15 mouse cellular contexts compared by ENCODE assay signal in the genomic region with DNA sequence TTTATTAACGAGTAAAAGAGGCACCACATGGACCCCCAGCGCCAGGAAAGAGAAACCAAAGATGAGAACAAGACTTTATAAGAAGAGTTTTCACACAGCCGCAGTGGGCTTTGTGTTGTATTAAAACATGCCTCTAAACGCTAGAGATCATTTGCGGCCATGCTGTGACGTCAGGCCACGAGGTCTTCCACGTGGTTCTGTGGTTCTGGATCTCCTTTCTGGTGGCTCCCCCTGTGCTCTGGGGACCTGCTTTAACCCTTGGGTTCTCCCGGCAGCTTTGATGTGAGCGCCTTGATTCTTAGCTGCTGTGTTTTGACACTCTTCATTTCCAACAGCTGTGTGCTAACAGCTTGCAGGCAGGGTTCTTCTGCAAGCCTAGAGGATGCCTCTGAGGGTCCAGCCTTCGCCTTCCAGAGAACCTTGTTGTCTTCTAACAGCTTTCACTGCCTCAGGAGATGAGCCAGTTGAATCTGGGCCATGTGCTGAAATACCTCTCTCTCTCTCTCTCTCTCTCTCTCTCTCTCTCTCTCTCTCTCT. TPM values are rescaled to one million over a fixed set of nuclear protein-coding genes. Genes with fewer than 3 reads are reported as not detected.
DNase-seq lines count a peak whose midpoint lies in the region; ATAC-seq and TF ChIP-seq lines count a peak whose summit lies in the region.
"Had no signal": no experiment of that assay in that cellular context is flagged by ENCODE, and none has a peak within 500 bp of the region (broad histone marks: within the 10 kb centered on the region; RNA-seq: fewer than 3 reads in every experiment).

No protein-coding gene starts in this region.

- no peaks in the 10 kb centered on the region for H3K27me3 ChIP-seq in limb, embryonic 11.5 days (ENCODE audit: control insufficient read depth, insufficient read depth, low read length)
- no peaks in the 10 kb centered on the region; the same call in 1 of the 2 replicates for H3K27me3 ChIP-seq in limb, embryonic 10.5 days (ENCODE audit: low read depth, poor library complexity, severe bottlenecking)
- H3K27me3 ChIP-seq in myocyte (ENCODE audit: control insufficient read depth, insufficient read depth, insufficient read length) = peaks cover 8% of the 10 kb centered on the region

- H3K4me1 ChIP-seq in limb, embryonic 11.5 days (ENCODE audit: control insufficient read depth, insufficient read depth, low read length) = no peaks in the 10 kb centered on the region
- no peaks in the 10 kb centered on the region for H3K4me1 ChIP-seq in limb, embryonic 10.5 days
- H3K4me1 ChIP-seq: hindbrain, embryonic 13.5 days had no signal

- 43% methylated on average over 11 of the region's 11 CpGs for WGBS in limb, embryonic 11.5 days
- WGBS in limb, embryonic 10.5 days = 60% methylated on average over 11 of the region's 11 CpGs

- H3ac ChIP-seq in myocyte (ENCODE audit: control insufficient read depth, insufficient read length) = no peak overlapping the region

- H3K4me3 ChIP-seq in limb, embryonic 11.5 days (ENCODE audit: low read depth, low read length) = no peak overlapping the region
- H3K4me3 ChIP-seq in limb, embryonic 10.5 days = no peak overlapping the region
- no peak overlapping the region for H3K4me3 ChIP-seq in myocyte
- H3K4me3 ChIP-seq: hindbrain, embryonic 13.5 days; liver, embryonic 13.5 days had no signal

- TF ChIP-seq POLR2A in myocyte (IDR thresholded peaks at IDR 0.05; ENCODE audit: insufficient read length, low read depth) = no peak

- peak; percentile 85 for DNase-seq in heart, adult 11 months
- DNase-seq in heart, adult 18-20 months = no peak
- peak; percentile 32 for DNase-seq in limb, embryonic 11.5 days (ENCODE audit: low spot score)
- DNase-seq in limb, embryonic 10.5 days (ENCODE audit: low spot score) = no peak
- DNase-seq in brain, adult 2 months (ENCODE audit: low read depth, low spot score) = peak; percentile 3
- DNase-seq in cerebellum, adult 18-20 months = no peak
- DNase-seq in frontal cortex, postnatal 36 days (ENCODE audit: low spot score in 2 of 2) = no peak
- DNase-seq: cerebellum, postnatal 25 days; liver, embryonic 13.5 days; lung, postnatal 14 days; spleen, adult 18-20 months had no signal

- no peak overlapping the region for H3K4me2 ChIP-seq in limb, embryonic 11.5 days (ENCODE audit: low read depth, severe bottlenecking)
- peak overlapping the region; percentile 12 for H3K4me2 ChIP-seq in myocyte (ENCODE audit: low read depth)
- H3K4me2 ChIP-seq: heart, embryonic 11.5 days; hindbrain, embryonic 13.5 days; liver, embryonic 13.5 days; midbrain, embryonic 11.5 days had no signal

- H3K36me3 ChIP-seq in limb, embryonic 11.5 days (ENCODE audit: control insufficient read depth, insufficient read depth, low read length) = no peaks in the 10 kb centered on the region
- no peaks in the 10 kb centered on the region for H3K36me3 ChIP-seq in limb, embryonic 10.5 days
- H3K36me3 ChIP-seq in myocyte (ENCODE audit: control insufficient read depth, insufficient read depth) = no peaks in the 10 kb centered on the region
- H3K36me3 ChIP-seq: hindbrain, embryonic 13.5 days; liver, embryonic 13.5 days had no signal

- H3K27ac ChIP-seq in limb, embryonic 11.5 days (replicated peaks; ENCODE audit: low read depth, low read length) = no peak overlapping the region
- no peak overlapping the region for H3K27ac ChIP-seq in limb, embryonic 10.5 days
- H3K27ac ChIP-seq: hindbrain, embryonic 13.5 days; liver, embryonic 13.5 days had no signal

- no peak overlapping the region for H3K9ac ChIP-seq in limb, embryonic 11.5 days (ENCODE audit: low read length)
- H3K9ac ChIP-seq: hindbrain, embryonic 13.5 days; liver, embryonic 13.5 days had no signal

- H3K9me3 ChIP-seq in limb, embryonic 11.5 days (ENCODE audit: control insufficient read depth, low read length) = no peaks in the 10 kb centered on the region; the same call in 1 of the 2 replicates
- no peaks in the 10 kb centered on the region for H3K9me3 ChIP-seq in limb, embryonic 10.5 days (replicated peaks)
- H3K9me3 ChIP-seq: hindbrain, embryonic 13.5 days; liver, embryonic 13.5 days had no signal

- H3K79me2 ChIP-seq in myocyte (ENCODE audit: control insufficient read depth, insufficient read depth) = no peaks in the 10 kb centered on the region

- ATAC-seq in limb, embryonic 11.5 days (ENCODE audit: insufficient number of reproducible peaks, low FRiP score, low TSS enrichment, low read depth) = no peak

TF ChIP-seq in myocyte, 11 proteins besides CTCF, POLR2A, EP300 and RAD21:
- no peak for TF ChIP-seq MAX (IDR thresholded peaks at IDR 0.05; ENCODE audit: low read depth)
- no peak for TF ChIP-seq SRF (IDR thresholded peaks at IDR 0.05; ENCODE audit: control insufficient read depth, insufficient read length, low read depth)
- no peak for TF ChIP-seq POLR2AphosphoS2 (IDR thresholded peaks at IDR 0.05; ENCODE audit: insufficient read length, low read depth)
TF ChIP-seq in myocyte: peak in this region for 0.

RNA-seq across cellular contexts. Expression of gene 4932438H23Rik, which starts 16.1 kb away (rescaled TPM):
- total RNA-seq in heart, adult 18-20 months (2021) = under 1 TPM; 0.13 to 0.17 TPM
- polyA plus RNA-seq in limb, embryonic 11.5 days (2014; fragmentation: Nextera tagmentation; extraction: Ambion mirVana) = not detected in 2 replicates
- polyA plus RNA-seq in limb, embryonic 10.5 days (2016; fragmentation: Nextera tagmentation; extraction: Ambion mirVana) = not detected in 2 replicates
- polyA plus RNA-seq in myocyte (2012; fragmentation: generic; extraction: Trizol) = 0.01 TPM
- polyA plus RNA-seq: liver, embryonic 13.5 days; midbrain, embryonic 11.5 days had no signal

Comparison
In these comparisons a context has a peak if more than half of its experiments do, and no peak if none do; other contexts are left out.
1. DNase-seq: peak in heart, adult 11 months (single experiment), limb, embryonic 11.5 days (single experiment) and brain, adult 2 months (single experiment); none in heart, adult 18-20 months (0 of 2), limb, embryonic 10.5 days (single experiment), cerebellum, adult 18-20 months (0 of 2) and frontal cortex, postnatal 36 days (0 of 2).